Mouse (Mus musculus) limb, embryonic 11.5 days (tissue): ENCODE data around the gene Rara. TPM values are rescaled to one million over a fixed set of nuclear protein-coding genes. Genes with fewer than 3 reads are reported as not detected.
A peak's percentile ranks its signal among the peaks of the same experiment; 100 is the strongest.

Experiments
- ATAC-seq: fragments of 200-750 bp; cut with Nextera tagmentation; 2 replicates; pipeline ENCODE4 v1.8.0; 2017; ENCODE audit warnings: low read depth; ENCODE audit not compliant: insufficient number of reproducible peaks, low FRiP score, low TSS enrichment
- DNase-seq: peaks from one replicate; pipeline ENCODE4 v3.0.0-alpha.2; 2015; ENCODE audit warnings: low spot score
- H3K27ac ChIP-seq: fragments of 300-500 bp; sonication (generic); replicated peaks from 2 replicates; pipeline ENCODE4 v1.5.1; 2014; ENCODE audit warnings: low read depth, mild to moderate bottlenecking, low read length
- H3K27me3 ChIP-seq: fragments of 300-500 bp; sonication (generic); 2 replicates; pipeline ENCODE4 v1.6.1; 2014; ENCODE audit warnings: mild to moderate bottlenecking, low read length, mixed read lengths; ENCODE audit not compliant: control insufficient read depth, insufficient read depth
- H3K36me3 ChIP-seq: fragments of 300-500 bp; sonication (generic); 2 replicates; pipeline ENCODE4 v1.6.1; 2014; ENCODE audit warnings: mild to moderate bottlenecking, low read length, moderate library complexity, mixed read lengths; ENCODE audit not compliant: control insufficient read depth, insufficient read depth
- H3K4me1 ChIP-seq: fragments of 300-500 bp; sonication (generic); 2 replicates; pipeline ENCODE4 v1.6.1; 2014; ENCODE audit warnings: low read length, mixed read lengths; ENCODE audit not compliant: control insufficient read depth, insufficient read depth
- H3K4me2 ChIP-seq: fragments of 300-500 bp; sonication (generic); 2 replicates; pipeline ENCODE4 v1.6.1; 2014; ENCODE audit warnings: low read depth, mild to moderate bottlenecking, moderate library complexity; ENCODE audit not compliant: severe bottlenecking
- H3K4me3 ChIP-seq: fragments of 300-500 bp; sonication (generic); 2 replicates; pipeline ENCODE4 v1.5.1; 2014; ENCODE audit warnings: low read depth, low read length
- H3K9ac ChIP-seq: fragments of 300-500 bp; sonication (generic); 2 replicates; pipeline ENCODE4 v1.6.1; 2014; ENCODE audit warnings: mild to moderate bottlenecking, low read length
- H3K9me3 ChIP-seq: fragments of 300-500 bp; sonication (generic); 2 replicates; pipeline ENCODE4 v1.6.1; 2016; ENCODE audit warnings: low read length; ENCODE audit not compliant: control insufficient read depth
- WGBS: fragments of 180-500 bp; shearing (Covaris S2); extraction: QIAGEN DNeasy Blood & Tissue Kit; methylation state at CpG from one replicate; pipeline ENCODE4 v1.1.7; 2014; 5-methylcytosine and 5-hydroxymethylcytosine counted together
- polyA plus RNA-seq: library from polyadenylated mRNA; unstranded; fragments of >200 nt; fragmentation: Nextera tagmentation; extraction: Ambion mirVana; gene quantifications from 2 replicates; pipeline ENCODE4 v1.2.1, GENCODE M21; 2014

The Rara gene
- polyA plus RNA-seq, 1 experiment from 2014 or later: 46.7 TPM

DNA sequence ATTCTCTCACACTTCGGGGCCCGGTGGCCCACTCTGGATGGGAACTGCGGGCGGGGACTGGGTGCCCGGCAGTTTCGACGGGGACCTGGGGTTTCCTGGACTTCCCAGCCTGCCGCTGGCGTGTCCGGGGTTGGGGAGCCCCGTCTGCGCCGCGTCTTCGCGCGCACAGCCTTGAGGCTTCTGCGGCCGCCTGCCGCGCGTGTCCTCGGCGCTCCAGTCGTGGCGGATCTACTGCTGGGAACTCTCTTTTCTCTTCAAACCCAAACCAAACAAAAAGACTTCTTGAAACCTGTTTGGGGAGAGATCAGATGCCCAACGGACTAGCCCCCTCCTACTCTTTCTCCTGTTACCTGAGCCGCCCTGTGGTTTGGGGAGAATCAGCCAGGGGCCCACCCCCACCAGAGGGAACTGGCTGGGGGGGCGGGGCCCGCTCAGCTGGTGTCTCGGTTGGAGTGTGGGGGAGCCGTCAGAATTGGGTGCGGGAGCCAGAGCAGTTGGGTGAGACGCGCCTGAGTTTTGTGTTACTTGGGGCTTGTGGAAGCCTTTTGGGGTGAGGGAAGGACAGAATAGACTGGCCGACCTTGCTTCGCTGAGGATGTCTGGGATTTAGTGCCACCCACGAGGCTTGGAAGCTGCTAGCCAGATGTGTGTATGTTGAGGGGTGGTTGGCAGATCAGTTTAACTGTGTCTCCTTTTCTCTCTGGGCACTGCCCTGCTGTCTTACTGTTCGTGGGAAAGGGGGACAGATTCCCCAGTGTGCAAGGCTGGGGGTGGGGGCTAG, 10.5 kb downstream of the Rara start:
- peak overlapping the region; percentile 68 for H3K4me3 ChIP-seq
- H3K4me2 ChIP-seq: peak overlapping the region; percentile 77
- H3K4me1 ChIP-seq: peaks cover 67% of the 10 kb centered on the region
- no peaks in the 10 kb centered on the region for H3K36me3 ChIP-seq
- DNase-seq: no peak
- WGBS: under 1% methylated on average over 39 of the region's 39 CpGs
- no peaks in the 10 kb centered on the region for H3K27me3 ChIP-seq
- no peaks in the 10 kb centered on the region for H3K9me3 ChIP-seq
- H3K9ac ChIP-seq: peak overlapping the region; percentile 89
- H3K27ac ChIP-seq: peak overlapping the region; percentile 91
- ATAC-seq: no peak

DNA sequence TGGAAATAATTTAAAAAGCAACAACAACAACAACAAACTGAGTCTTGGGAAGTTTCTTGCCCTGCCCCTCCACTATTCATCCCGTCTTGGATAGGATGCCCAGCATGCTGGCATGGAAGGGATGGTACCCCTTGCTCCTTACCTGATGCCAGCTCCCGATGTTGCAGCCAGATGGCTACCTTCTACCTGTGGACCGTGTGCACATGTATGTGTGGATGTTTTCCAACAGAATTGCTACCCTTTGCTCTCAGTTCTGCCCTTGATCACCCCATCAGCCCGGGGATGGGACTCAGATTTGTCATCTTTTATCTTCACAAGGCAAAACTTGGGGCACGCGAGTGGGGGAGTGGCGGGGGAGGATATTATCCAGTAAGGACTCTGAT, 11.1 kb downstream of the Rara start:
- H3K4me3 ChIP-seq: peak overlapping the region; percentile 68
- no peaks in the 10 kb centered on the region for H3K36me3 ChIP-seq
- no peaks in the 10 kb centered on the region for H3K9me3 ChIP-seq
- WGBS: 36% methylated on average over 7 of the region's 7 CpGs
- H3K4me1 ChIP-seq: peaks cover 67% of the 10 kb centered on the region
- ATAC-seq (no peak), DNase-seq (no peak)
- peak overlapping the region; percentile 89; the same call in 1 of the 2 replicates for H3K9ac ChIP-seq
- peak overlapping the region; percentile 77 for H3K4me2 ChIP-seq
- no peak overlapping the region for H3K27ac ChIP-seq
- no peaks in the 10 kb centered on the region for H3K27me3 ChIP-seq

DNA sequence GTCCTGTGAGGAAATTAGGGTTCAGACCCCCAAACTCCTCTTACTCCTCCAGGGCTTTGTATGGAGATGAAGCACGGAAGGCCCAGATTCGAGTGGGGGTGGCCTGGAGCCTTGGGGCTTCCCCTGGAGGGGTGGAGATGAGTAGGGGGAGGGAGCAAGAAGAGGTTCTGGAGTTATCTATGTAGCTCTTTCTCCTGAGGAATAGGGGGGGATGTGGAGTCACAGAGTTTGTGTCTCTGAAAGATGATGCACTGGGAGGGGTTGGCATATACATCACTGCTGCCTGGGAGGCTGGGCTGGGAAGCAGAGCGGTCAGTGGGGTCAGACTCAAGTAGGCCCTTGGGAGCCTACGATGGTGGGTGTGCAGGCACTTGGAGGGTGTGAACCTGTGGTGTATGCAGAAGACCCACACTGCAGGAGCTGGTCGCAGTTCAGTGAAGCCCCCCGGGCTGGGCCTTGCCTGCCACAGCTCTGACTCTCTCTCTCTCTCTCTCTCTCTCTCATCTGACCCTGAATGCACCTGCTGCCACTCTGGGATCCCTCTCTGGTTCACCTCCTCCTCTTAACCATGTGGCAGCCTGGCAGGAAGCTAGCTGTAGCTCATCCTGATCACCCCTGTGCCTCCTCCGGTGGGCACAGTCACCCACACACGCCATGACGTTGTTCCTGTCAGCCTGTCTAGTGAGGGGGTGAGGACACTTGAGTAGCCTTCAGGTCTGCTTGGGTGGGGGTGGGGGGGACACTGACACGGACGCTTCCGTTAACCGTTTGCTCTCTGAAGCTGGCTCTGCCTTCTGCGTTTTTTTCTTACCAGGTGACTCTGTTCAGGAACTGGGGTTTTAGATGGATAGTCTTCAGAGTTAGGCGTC, 11.7 kb downstream of the Rara start:
- peak overlapping the region; percentile 77 for H3K4me2 ChIP-seq
- peak overlapping the region; percentile 68 for H3K4me3 ChIP-seq
- peaks cover 74% of the 10 kb centered on the region for H3K4me1 ChIP-seq
- WGBS: 51% methylated on average over 15 of the region's 15 CpGs
- H3K27ac ChIP-seq: no peak overlapping the region; the same call in 1 of the 2 replicates
- H3K9ac ChIP-seq: peak overlapping the region; percentile 89; the same call in 1 of the 2 replicates
- no peaks in the 10 kb centered on the region for H3K36me3 ChIP-seq
- ATAC-seq: no peak
- no peaks in the 10 kb centered on the region for H3K9me3 ChIP-seq
- H3K27me3 ChIP-seq: no peaks in the 10 kb centered on the region
- no peak for DNase-seq

DNA sequence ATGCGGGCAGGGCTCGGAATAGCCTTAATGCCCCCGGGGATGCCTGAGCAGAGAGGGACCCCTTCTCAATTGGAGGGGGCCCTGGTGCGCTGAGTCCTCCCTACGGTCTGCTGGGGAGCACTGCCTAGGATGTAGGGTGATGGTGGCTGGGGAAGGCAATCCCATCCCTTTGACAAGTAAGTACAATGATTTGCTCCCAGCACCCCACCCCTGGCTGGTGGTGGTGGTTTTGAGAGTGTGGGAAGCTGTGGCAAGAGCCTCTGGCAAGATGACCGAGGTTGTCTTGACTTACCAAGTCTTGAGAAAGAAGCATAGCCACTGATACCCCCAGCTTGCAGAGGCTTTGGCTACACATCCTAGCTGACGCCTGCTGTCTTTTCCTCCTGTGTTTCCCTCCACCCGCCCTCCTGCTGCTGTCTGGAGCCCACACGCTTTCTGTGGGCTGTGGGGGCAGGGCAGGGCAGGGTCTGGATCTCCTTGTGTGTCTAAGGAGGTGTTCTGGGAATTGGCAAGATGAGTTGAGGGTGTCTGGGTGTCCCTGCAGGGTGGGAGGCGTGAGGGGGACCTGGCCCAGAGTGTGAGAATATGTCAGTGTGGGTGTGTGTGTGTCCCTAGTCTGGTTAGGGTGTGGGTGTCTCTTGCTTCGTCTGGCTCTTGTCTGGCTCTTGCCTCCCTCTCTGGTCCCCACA, 12.5 kb downstream of the Rara start:
- WGBS: 45% methylated on average over 11 of the region's 11 CpGs
- peak overlapping the region; percentile 77 for H3K4me2 ChIP-seq
- peak overlapping the region; percentile 30 for H3K4me3 ChIP-seq
- no peaks in the 10 kb centered on the region for H3K36me3 ChIP-seq
- DNase-seq (no peak), ATAC-seq (no peak)
- peaks cover 80% of the 10 kb centered on the region for H3K4me1 ChIP-seq
- H3K27ac ChIP-seq: peak overlapping the region; percentile 84
- no peaks in the 10 kb centered on the region for H3K27me3 ChIP-seq
- H3K9me3 ChIP-seq: no peaks in the 10 kb centered on the region
- peak overlapping the region; percentile 37; the same call in 1 of the 2 replicates for H3K9ac ChIP-seq

DNA sequence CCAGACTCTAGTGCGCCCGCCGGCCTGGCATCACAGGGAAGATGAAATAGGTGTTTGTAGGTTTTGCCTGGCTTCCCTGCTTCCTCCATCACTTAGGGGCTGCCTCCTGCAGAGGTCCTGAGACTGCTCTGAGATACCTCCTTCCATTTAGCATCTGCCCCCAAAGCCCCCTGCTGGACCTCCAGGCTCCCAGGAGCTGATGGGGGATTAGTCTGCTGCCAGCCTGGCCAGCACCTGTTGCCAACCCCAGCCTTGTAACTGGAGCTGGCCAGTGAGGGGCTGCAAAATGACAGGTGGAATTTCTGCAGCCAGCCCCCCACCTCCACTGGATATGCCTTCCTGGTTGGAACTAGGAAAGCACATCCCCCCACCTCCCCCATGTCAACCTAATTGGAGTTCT, 13.2 kb downstream of the Rara start:
- no peaks in the 10 kb centered on the region for H3K9me3 ChIP-seq
- peak overlapping the region; percentile 27; the same call in 1 of the 2 replicates for H3K9ac ChIP-seq
- H3K4me1 ChIP-seq: peaks cover 81% of the 10 kb centered on the region
- peak overlapping the region; percentile 77 for H3K4me2 ChIP-seq
- WGBS: 46% methylated on average over 3 of the region's 3 CpGs
- H3K27ac ChIP-seq: peak overlapping the region; percentile 84
- DNase-seq (no peak), ATAC-seq (no peak)
- H3K36me3 ChIP-seq: no peaks in the 10 kb centered on the region
- H3K27me3 ChIP-seq: no peaks in the 10 kb centered on the region
- peak overlapping the region; percentile 30 for H3K4me3 ChIP-seq

- no peaks in the 10 kb centered on the region for H3K9me3 ChIP-seq
- ATAC-seq: no peak
- 3% methylated on average over 12 of the region's 12 CpGs for WGBS
Observed at GRCm38 (mm10) chr11:98941341-98941825, 13.8 kb downstream of the Rara start.

DNA sequence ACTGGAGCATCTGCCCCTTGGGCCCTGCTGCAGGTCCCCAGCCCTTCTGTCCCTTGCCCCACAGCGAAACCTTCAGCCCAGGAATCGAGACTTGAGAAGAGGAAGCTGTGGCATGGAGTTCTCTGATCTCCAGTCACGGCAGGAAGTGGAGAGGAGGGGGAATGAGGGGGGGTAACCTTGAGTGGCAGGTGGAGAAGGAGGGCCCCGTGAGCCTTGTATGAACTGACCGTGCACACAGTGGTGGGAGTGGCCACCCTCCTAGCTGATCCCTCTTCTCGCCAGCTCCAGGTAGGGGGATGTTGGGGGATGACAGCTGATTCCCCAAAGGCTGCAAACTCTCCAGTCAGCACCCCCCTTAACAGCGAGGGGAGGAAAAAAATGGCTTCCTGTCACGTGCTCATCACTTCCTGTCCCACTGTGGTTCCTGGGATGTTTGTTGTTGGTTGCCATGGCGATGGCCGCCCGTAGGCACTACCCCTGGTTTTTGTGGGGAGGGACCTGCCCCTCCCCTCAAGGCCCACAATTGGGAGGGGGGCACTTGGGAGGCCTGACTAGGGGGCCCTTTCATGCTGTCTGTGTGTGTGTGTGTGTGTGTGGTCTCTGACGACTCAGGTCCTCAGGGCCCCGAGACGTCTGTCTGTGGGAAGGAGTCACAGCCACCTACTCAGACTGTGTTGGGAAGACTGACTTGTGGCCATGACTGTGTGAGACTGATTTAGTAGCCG, 14.4 kb downstream of the Rara start:
- Histone ChIP-seq H3K36me3 (no peaks in the 10 kb centered on the region), H3K4me2 (peak overlapping the region; percentile 77), H3K4me3 (peak overlapping the region; percentile 30), H3K9ac (peak overlapping the region; percentile 54), H3K9me3 (no peaks in the 10 kb centered on the region), H3K27ac (peak overlapping the region; percentile 84), H3K4me1 (peaks cover 74% of the 10 kb centered on the region), H3K27me3 (no peaks in the 10 kb centered on the region)
- no peak; the same call in 1 of the 2 replicates for ATAC-seq
- peak; percentile 85 for DNase-seq
- 4% methylated on average over 15 of the region's 15 CpGs for WGBS

More at GRCm38 (mm10) chr11:98941341-98941825, 13.8 kb downstream of the Rara start:
- Histone ChIP-seq H3K4me2 (peak overlapping the region; percentile 77), H3K4me1 (peaks cover 79% of the 10 kb centered on the region), H3K4me3 (peak overlapping the region; percentile 30), H3K27me3 (no peaks in the 10 kb centered on the region), H3K36me3 (no peaks in the 10 kb centered on the region), H3K27ac (peak overlapping the region; percentile 84), H3K9ac (peak overlapping the region; percentile 54)
- DNase-seq: no peak
